Mouse (Mus musculus): ENCODE data around the gene Clec10a.

Gene Clec10a

GRCm38 (mm10) chr11:70189319-70190134 is 33.5 kb downstream of the Clec10a start:
- no peak for DNase-seq

- no peak for DNase-seq
These were observed 35.2 kb downstream of the Clec10a start for GRCm38 (mm10) chr11:70191188-70191587.

- DNase-seq: no peak
These were observed 36.2 kb downstream of the Clec10a start for GRCm38 (mm10) chr11:70192157-70192556.

- DNase-seq: peak in 1 of 2 experiments; percentile 36
These were observed 37.6 kb downstream of the Clec10a start for GRCm38 (mm10) chr11:70193354-70194285.

- DNase-seq: peak; percentile 53 to 65
These were observed 42.3 kb downstream of the Clec10a start for GRCm38 (mm10) chr11:70198332-70198731.

GRCm38 (mm10) chr11:70199107-70199506 is 43.1 kb downstream of the Clec10a start:
- DNase-seq: peak; percentile 14 to 52

GRCm38 (mm10) chr11:70200036-70200608 is 44.1 kb downstream of the Clec10a start:
- peak; percentile 60 to 75 for DNase-seq

GRCm38 (mm10) chr11:70201691-70202090 is 45.7 kb downstream of the Clec10a start:
- DNase-seq: peak; percentile 84 to 88

GRCm38 (mm10) chr11:70206801-70207200 is 50.8 kb downstream of the Clec10a start:
- DNase-seq: no peak

GRCm38 (mm10) chr11:70207283-70207682 is 51.3 kb downstream of the Clec10a start:
- DNase-seq: no peak

- DNase-seq: peak; percentile 19 to 27
These were observed 52.9 kb downstream of the Clec10a start for GRCm38 (mm10) chr11:70208778-70209388.

- peak in 1 of 2 experiments; percentile 21 for DNase-seq
These were observed 54.7 kb downstream of the Clec10a start for GRCm38 (mm10) chr11:70210681-70211080.

- peak; percentile 58 to 78 for DNase-seq
These were observed 56.0 kb downstream of the Clec10a start for GRCm38 (mm10) chr11:70211972-70212371.

GRCm38 (mm10) chr11:70212423-70212822 is 56.4 kb downstream of the Clec10a start, which contains the start of gene Slc16a11:
Gene Slc16a11 (plus strand): TSS chr11:70212752.
- DNase-seq: peak; percentile 59 to 69

- peak; percentile 80 to 86 for DNase-seq
These were observed 56.9 kb downstream of the Clec10a start for GRCm38 (mm10) chr11:70212896-70213295.

GRCm38 (mm10) chr11:70213736-70214135 is 57.7 kb downstream of the Clec10a start:
- DNase-seq: peak in 1 of 2 experiments; percentile 63

GRCm38 (mm10) chr11:70214191-70214855 is 58.3 kb downstream of the Clec10a start:
- DNase-seq: peak in 1 of 2 experiments; percentile 39

GRCm38 (mm10) chr11:70214856-70215209 is 58.8 kb downstream of the Clec10a start:
- DNase-seq: peak in 1 of 2 experiments; percentile 33

- peak in 1 of 2 experiments; percentile 25 for DNase-seq
These were observed 59.3 kb downstream of the Clec10a start for GRCm38 (mm10) chr11:70215301-70215700.

GRCm38 (mm10) chr11:70216103-70216502 is 60.1 kb downstream of the Clec10a start:
- no peak for DNase-seq

GRCm38 (mm10) chr11:70218039-70218438 is 62.0 kb downstream of the Clec10a start:
- no peak for DNase-seq

Measured in lung, adult 18-20 months (tissue).